Mouse (Mus musculus) ES-Bruce4 (cell line): ENCODE data around the gene Exoc4. TPM values are rescaled to one million over a fixed set of nuclear protein-coding genes. Genes with fewer than 3 reads are reported as not detected.

ENCODE experiments used
- H3K27ac ChIP-seq: 2 replicates; pipeline ENCODE4 v1.5.1; 2012; ENCODE audit warnings: low read length, inconsistent platforms; ENCODE audit not compliant: insufficient read depth
- H3K27me3 ChIP-seq: 2 replicates; pipeline ENCODE4 v1.6.1; 2012; ENCODE audit warnings: mild to moderate bottlenecking, low read length, inconsistent platforms; ENCODE audit not compliant: control insufficient read depth, poor library complexity, insufficient read depth, severe bottlenecking
- H3K36me3 ChIP-seq: 2 replicates; pipeline ENCODE4 v1.6.1; 2012; ENCODE audit warnings: inconsistent platforms, mild to moderate bottlenecking, low read length, moderate library complexity; ENCODE audit not compliant: control insufficient read depth, poor library complexity, insufficient read depth, severe bottlenecking
- H3K4me1 ChIP-seq: one replicate; pipeline ENCODE4 v1.8.1; 2011; ENCODE audit warnings: low read length; ENCODE audit not compliant: control insufficient read depth, insufficient read depth
- H3K4me3 ChIP-seq: 2 replicates; pipeline ENCODE4 v1.5.1; 2011; ENCODE audit warnings: low read depth, mild to moderate bottlenecking, low read length
- H3K9ac ChIP-seq: 2 replicates; pipeline ENCODE4 v1.6.1; 2012; ENCODE audit warnings: low read depth, mild to moderate bottlenecking, inconsistent platforms; ENCODE audit not compliant: poor library complexity, severe bottlenecking
- H3K9me3 ChIP-seq: replicated peaks from 2 replicates; pipeline ENCODE4 v1.6.1; 2012; ENCODE audit warnings: mild to moderate bottlenecking, low read length, inconsistent platforms; ENCODE audit not compliant: control insufficient read depth, poor library complexity, insufficient read depth, severe bottlenecking
- CTCF ChIP-seq: IDR thresholded peaks from one replicate; pipeline ENCODE4 v1.8.1; 2011; ENCODE audit warnings: low read depth, low read length
- EP300 ChIP-seq: IDR thresholded peaks from 2 replicates; pipeline ENCODE4 v1.6.1; 2011; ENCODE audit warnings: low read depth, low read length; ENCODE audit not compliant: insufficient read depth
- POLR2A ChIP-seq: IDR thresholded peaks from one replicate; pipeline ENCODE4 v1.8.1; 2011; ENCODE audit warnings: low read length; ENCODE audit not compliant: insufficient read depth
- polyA plus RNA-seq: library from polyadenylated mRNA; stranded (reverse); fragments of >200 nt; gene quantifications from 2 replicates; pipeline ENCODE4 v1.2.4, GENCODE M21; 2011; ENCODE audit warnings: low read depth; ENCODE audit not compliant: missing spikeins, insufficient read depth, insufficient read length

The Exoc4 gene
- polyA plus RNA-seq, 1 experiment, result 158 TPM

DNA sequence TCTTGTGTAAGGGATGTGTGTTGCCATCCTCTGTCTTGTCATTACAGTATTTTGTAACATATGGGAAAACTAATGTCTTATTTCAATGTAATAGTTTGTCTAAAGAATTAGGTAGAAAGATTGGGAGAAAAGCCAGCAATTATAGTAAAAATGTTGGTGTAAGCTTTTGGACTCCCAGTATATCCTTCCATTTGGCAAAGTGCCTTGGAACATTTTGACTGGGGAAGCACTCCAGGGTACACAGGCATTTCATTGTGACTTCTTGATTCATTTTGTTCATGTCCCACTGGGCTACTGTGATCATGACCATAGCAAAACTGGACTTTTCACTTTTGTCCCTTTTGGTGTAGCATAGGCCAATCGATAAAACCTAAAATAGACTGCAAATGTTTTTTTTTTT, 61.6 kb downstream of the Exoc4 start:
- no peaks in the 10 kb centered on the region for H3K4me1 ChIP-seq
- H3K36me3 ChIP-seq, result peaks cover 7% of the 10 kb centered on the region; the same call in 1 of the 2 replicates
- no peaks in the 10 kb centered on the region for H3K9me3 ChIP-seq
- no peak overlapping the region for H3K9ac ChIP-seq
- no peak overlapping the region for H3K27ac ChIP-seq
- H3K27me3 ChIP-seq, result no peaks in the 10 kb centered on the region
- no peak overlapping the region for H3K4me3 ChIP-seq
- no peak for TF ChIP-seq POLR2A
- TF ChIP-seq EP300, result no peak
- TF ChIP-seq CTCF, result no peak

DNA sequence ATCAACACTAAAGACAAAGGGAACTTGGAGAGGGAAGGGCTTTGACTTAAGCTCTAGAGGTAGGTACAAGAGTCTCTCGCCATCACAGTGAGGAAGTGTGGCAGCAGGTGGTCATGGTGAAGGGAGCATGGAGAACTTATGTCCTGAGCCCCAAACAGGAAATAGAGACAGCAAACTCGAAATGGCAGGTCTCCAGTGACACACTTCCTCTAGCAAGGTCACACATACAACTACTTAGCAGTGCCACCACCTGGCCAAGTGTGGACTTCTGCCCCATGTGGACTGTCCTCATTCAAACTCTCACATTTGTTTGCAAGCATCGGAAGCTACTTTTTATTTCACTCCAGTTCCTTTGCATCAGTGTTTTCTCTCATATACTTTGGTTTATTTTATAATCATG, 74.0 kb downstream of the Exoc4 start:
- Histone ChIP-seq H3K36me3 (no peaks in the 10 kb centered on the region), H3K27ac (no peak overlapping the region), H3K9me3 (no peaks in the 10 kb centered on the region), H3K9ac (no peak overlapping the region), H3K4me1 (no peaks in the 10 kb centered on the region), H3K27me3 (no peaks in the 10 kb centered on the region), H3K4me3 (no peak overlapping the region)
- TF ChIP-seq EP300 (no peak), POLR2A (no peak), CTCF (no peak)

DNA sequence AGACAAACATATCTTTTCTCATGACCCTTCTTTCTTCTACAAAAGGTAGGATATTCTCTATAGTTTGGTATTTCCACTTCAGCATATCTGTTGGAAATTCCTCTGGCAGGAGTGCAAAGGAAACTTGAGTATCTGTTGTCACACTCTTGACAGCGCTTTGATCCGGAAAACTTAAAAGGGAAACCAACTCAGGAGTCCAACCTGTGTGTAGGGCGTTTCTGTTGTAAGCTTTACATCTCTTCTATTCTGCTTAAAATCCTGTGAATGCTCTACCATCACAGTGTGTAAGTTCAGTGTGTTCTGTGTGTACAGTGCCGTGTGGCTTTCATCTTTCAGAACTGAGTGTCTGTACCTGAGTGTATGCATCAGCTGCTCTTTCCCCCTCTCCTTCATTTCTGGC, 74.5 kb downstream of the Exoc4 start:
- Histone ChIP-seq H3K9me3 (no peaks in the 10 kb centered on the region), H3K27me3 (no peaks in the 10 kb centered on the region), H3K27ac (no peak overlapping the region), H3K9ac (no peak overlapping the region), H3K4me1 (no peaks in the 10 kb centered on the region), H3K4me3 (no peak overlapping the region), H3K36me3 (no peaks in the 10 kb centered on the region)
- TF ChIP-seq CTCF, result no peak
- TF ChIP-seq EP300, result no peak
- TF ChIP-seq POLR2A, result no peak

DNA sequence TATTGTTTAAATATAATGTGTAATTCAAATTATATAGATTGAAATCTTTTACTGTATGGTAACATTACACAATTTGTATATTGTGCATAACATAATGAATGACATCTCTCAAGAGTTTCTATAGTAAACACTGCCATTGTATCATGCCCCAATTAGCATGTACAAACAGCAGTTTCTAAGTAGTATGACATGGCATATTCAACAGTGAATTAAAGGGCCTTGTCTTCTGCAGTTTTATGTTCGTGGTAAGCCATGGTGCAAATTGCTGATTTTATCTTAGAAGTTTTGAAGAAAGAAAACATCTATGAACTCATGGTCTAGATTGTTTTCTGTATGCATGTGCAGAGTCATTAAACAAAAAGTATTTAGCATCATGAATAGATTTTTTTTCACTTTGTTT, 79.4 kb downstream of the Exoc4 start:
- Histone ChIP-seq H3K4me3 (no peak overlapping the region), H3K9me3 (no peaks in the 10 kb centered on the region), H3K9ac (no peak overlapping the region), H3K27ac (no peak overlapping the region), H3K36me3 (peaks cover 10% of the 10 kb centered on the region), H3K27me3 (no peaks in the 10 kb centered on the region), H3K4me1 (no peaks in the 10 kb centered on the region)
- TF ChIP-seq EP300 (no peak), POLR2A (no peak), CTCF (no peak)

DNA sequence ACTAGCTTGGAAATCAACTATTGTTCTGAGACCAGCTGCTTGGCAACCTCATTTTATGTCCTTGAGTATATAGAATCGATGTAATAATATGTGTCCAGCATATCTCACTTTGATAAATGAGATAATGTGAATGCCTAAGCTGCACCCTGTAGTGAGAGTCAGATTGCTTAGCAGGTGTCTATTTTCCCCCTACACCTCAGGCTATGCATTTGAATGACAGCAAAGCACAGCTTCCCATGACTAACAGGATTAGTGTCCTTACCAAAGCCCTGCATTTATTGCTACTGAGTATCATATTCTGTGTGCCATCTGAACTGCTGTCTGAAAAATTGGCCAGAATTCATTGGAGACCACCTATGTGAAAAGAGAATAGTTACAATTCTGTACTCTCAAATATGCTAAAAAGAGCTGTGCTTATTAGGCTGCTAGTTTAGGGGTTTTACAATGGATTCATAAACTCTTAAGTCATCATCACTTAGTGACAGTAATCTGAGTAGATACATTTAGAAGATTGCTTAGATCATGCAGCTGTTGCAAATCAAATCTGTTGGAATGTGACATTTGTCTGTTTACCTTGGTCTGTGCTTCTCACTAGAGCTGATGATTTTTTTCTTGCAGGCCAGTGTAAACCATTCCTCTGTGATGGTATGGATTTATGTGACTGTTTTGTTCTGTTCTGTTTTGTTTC, 98.3 kb downstream of the Exoc4 start:
- Histone ChIP-seq H3K9me3 (no peaks in the 10 kb centered on the region), H3K9ac (no peak overlapping the region), H3K4me1 (no peaks in the 10 kb centered on the region), H3K36me3 (no peaks in the 10 kb centered on the region; the same call in 1 of the 2 replicates), H3K27ac (no peak overlapping the region), H3K4me3 (no peak overlapping the region), H3K27me3 (no peaks in the 10 kb centered on the region)
- no peak for TF ChIP-seq CTCF
- TF ChIP-seq POLR2A, result no peak
- TF ChIP-seq EP300, result no peak

DNA sequence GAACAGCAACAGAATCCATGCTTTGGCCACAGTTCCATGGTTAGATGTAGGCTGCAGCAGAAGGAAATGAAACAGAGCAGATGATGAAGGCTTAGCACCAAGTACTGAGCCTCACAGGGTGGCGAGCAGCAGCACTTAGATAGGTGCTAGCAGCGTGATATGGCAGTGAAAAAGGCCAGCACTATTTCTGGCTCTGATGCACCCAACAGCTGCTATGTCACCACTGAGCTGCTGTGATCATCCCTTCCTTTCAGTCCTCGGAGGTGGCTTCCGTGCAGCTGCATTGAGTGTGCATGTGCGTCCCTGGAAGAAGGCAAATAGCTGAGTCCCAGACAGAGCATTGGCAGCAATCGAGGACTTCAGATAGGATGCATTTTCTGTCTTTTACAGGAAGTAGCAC, 112.7 kb downstream of the Exoc4 start:
- H3K9ac ChIP-seq, result no peak overlapping the region
- no peak overlapping the region for H3K27ac ChIP-seq
- no peaks in the 10 kb centered on the region for H3K9me3 ChIP-seq
- H3K27me3 ChIP-seq, result no peaks in the 10 kb centered on the region
- TF ChIP-seq CTCF (no peak), POLR2A (no peak), EP300 (no peak)
- no peaks in the 10 kb centered on the region; the same call in 1 of the 2 replicates for H3K36me3 ChIP-seq
- no peaks in the 10 kb centered on the region for H3K4me1 ChIP-seq
- H3K4me3 ChIP-seq, result no peak overlapping the region
